Mouse (Mus musculus): ENCODE data around the gene Trak1. TPM values are rescaled to one million over a fixed set of nuclear protein-coding genes. Genes with fewer than 3 reads are reported as not detected.

Gene Trak1
- total and polyA plus RNA-seq, 2 experiments from 2014 or later, result 61.8 to 116 TPM

GRCm38 (mm10) chr9:121392427-121392826, 95.1 kb downstream of the Trak1 start:
- 33% methylated on average over 5 of the region's 5 CpGs for WGBS
- ATAC-seq, result peak; percentile 79
- H3K27ac ChIP-seq (ENCODE audit: low read depth, low read length), result no peak overlapping the region

GRCm38 (mm10) chr9:121393104-121393503, 95.8 kb downstream of the Trak1 start:
- Histone ChIP-seq H3K27me3 (ENCODE audit: insufficient read depth, low read length) (no peaks in the 10 kb centered on the region), H3K9me3 (ENCODE audit: low read length) (no peaks in the 10 kb centered on the region), H3K4me1 (ENCODE audit: insufficient read depth) (peaks cover 8% of the 10 kb centered on the region), H3K4me3 (ENCODE audit: low read depth, low read length) (no peak overlapping the region), H3K36me3 (ENCODE audit: insufficient read depth) (0 out of 2 replicates have a peak, but pooled peaks cover 2% of the 10 kb centered on the region), H3K4me2 (ENCODE audit: low read depth) (no peak overlapping the region), H3K27ac (ENCODE audit: low read depth, low read length) (no peak overlapping the region), H3K9ac (no peak overlapping the region)
- TF ChIP-seq CTCF (IDR thresholded peaks at IDR 0.05; ENCODE audit: low read depth), result peak; percentile 53
- 93% methylated on average over 4 of the region's 4 CpGs for WGBS
- ATAC-seq, result no peak
- DNase-seq, result no peak

More at GRCm38 (mm10) chr9:121392427-121392826, 95.1 kb downstream of the Trak1 start:
- peak; percentile 85 for TF ChIP-seq CTCF (IDR thresholded peaks at IDR 0.05; ENCODE audit: low read depth)
- Histone ChIP-seq H3K9me3 (ENCODE audit: low read length) (no peaks in the 10 kb centered on the region), H3K9ac (no peak overlapping the region), H3K27me3 (ENCODE audit: insufficient read depth, low read length) (no peaks in the 10 kb centered on the region), H3K4me3 (ENCODE audit: low read depth, low read length) (no peak overlapping the region), H3K4me2 (ENCODE audit: low read depth) (no peak overlapping the region), H3K36me3 (ENCODE audit: insufficient read depth) (0 out of 2 replicates have a peak, but pooled peaks cover 2% of the 10 kb centered on the region), H3K4me1 (ENCODE audit: insufficient read depth) (peaks cover 1% of the 10 kb centered on the region)
- DNase-seq, result peak; percentile 91

GRCm38 (mm10) chr9:121394882-121395281, 97.6 kb downstream of the Trak1 start:
- H3K4me3 ChIP-seq (ENCODE audit: low read depth, low read length), result no peak overlapping the region
- 61% methylated on average over 2 of the region's 2 CpGs for WGBS
- no peak for TF ChIP-seq CTCF (IDR thresholded peaks at IDR 0.05; ENCODE audit: low read depth)
- H3K27me3 ChIP-seq (ENCODE audit: insufficient read depth, low read length), result no peaks in the 10 kb centered on the region
- 0 out of 2 replicates have a peak, but pooled peaks cover 2% of the 10 kb centered on the region for H3K36me3 ChIP-seq (ENCODE audit: insufficient read depth)
- no peak overlapping the region for H3K27ac ChIP-seq (ENCODE audit: low read depth, low read length)
- H3K9ac ChIP-seq, result no peak overlapping the region
- no peaks in the 10 kb centered on the region for H3K9me3 ChIP-seq (ENCODE audit: low read length)
- ATAC-seq, result no peak
- no peak overlapping the region for H3K4me2 ChIP-seq (ENCODE audit: low read depth)
- peaks cover 22% of the 10 kb centered on the region for H3K4me1 ChIP-seq (ENCODE audit: insufficient read depth)
- no peak for DNase-seq

- WGBS, result 92% methylated on average over 5 of the region's 5 CpGs
- ATAC-seq, result no peak
- TF ChIP-seq CTCF (IDR thresholded peaks at IDR 0.05; ENCODE audit: low read depth), result no peak
- DNase-seq, result no peak
- peaks cover 27% of the 10 kb centered on the region for H3K4me1 ChIP-seq (ENCODE audit: insufficient read depth)
- no peak overlapping the region for H3K27ac ChIP-seq (ENCODE audit: low read depth, low read length)
- H3K9ac ChIP-seq, result no peak overlapping the region
- H3K36me3 ChIP-seq (ENCODE audit: insufficient read depth), result 0 out of 2 replicates have a peak, but pooled peaks cover 2% of the 10 kb centered on the region
- no peaks in the 10 kb centered on the region for H3K9me3 ChIP-seq (ENCODE audit: low read length)
- H3K4me2 ChIP-seq (ENCODE audit: low read depth), result no peak overlapping the region
- no peak overlapping the region for H3K4me3 ChIP-seq (ENCODE audit: low read depth, low read length)
- no peaks in the 10 kb centered on the region for H3K27me3 ChIP-seq (ENCODE audit: insufficient read depth, low read length)
These were observed 98.5 kb downstream of the Trak1 start for GRCm38 (mm10) chr9:121395812-121396211.

GRCm38 (mm10) chr9:121398100-121398760, 100.9 kb downstream of the Trak1 start:
- ATAC-seq (peak; percentile 75), DNase-seq (peak; percentile 89)
- H3K36me3 ChIP-seq (ENCODE audit: insufficient read depth), result 0 out of 2 replicates have a peak, but pooled peaks cover 2% of the 10 kb centered on the region
- H3K9ac ChIP-seq, result peak overlapping the region; percentile 44
- H3K9me3 ChIP-seq (ENCODE audit: low read length), result no peaks in the 10 kb centered on the region
- H3K27me3 ChIP-seq (ENCODE audit: insufficient read depth, low read length), result no peaks in the 10 kb centered on the region
- 30% methylated on average over 17 of the region's 17 CpGs for WGBS
- H3K4me1 ChIP-seq (ENCODE audit: insufficient read depth), result peaks cover 34% of the 10 kb centered on the region
- no peak overlapping the region for H3K4me3 ChIP-seq (ENCODE audit: low read depth, low read length)
- peak overlapping the region; percentile 45 for H3K4me2 ChIP-seq (ENCODE audit: low read depth)
- H3K27ac ChIP-seq (ENCODE audit: low read depth, low read length), result peak overlapping the region; percentile 95
- TF ChIP-seq CTCF (IDR thresholded peaks at IDR 0.05; ENCODE audit: low read depth), result no peak

- ATAC-seq (peak; percentile 81), DNase-seq (peak; percentile 92)
- H3K4me2 ChIP-seq (ENCODE audit: low read depth), result peak overlapping the region; percentile 45
- peaks cover 34% of the 10 kb centered on the region for H3K4me1 ChIP-seq (ENCODE audit: insufficient read depth)
- H3K27me3 ChIP-seq (ENCODE audit: insufficient read depth, low read length), result no peaks in the 10 kb centered on the region
- H3K4me3 ChIP-seq (ENCODE audit: low read depth, low read length), result no peak overlapping the region
- H3K36me3 ChIP-seq (ENCODE audit: insufficient read depth), result 0 out of 2 replicates have a peak, but pooled peaks cover 2% of the 10 kb centered on the region
- peak overlapping the region; percentile 44 for H3K9ac ChIP-seq
- TF ChIP-seq CTCF (IDR thresholded peaks at IDR 0.05; ENCODE audit: low read depth), result peak; percentile 43
- H3K9me3 ChIP-seq (ENCODE audit: low read length), result no peaks in the 10 kb centered on the region
- 26% methylated on average over 7 of the region's 7 CpGs for WGBS
- H3K27ac ChIP-seq (ENCODE audit: low read depth, low read length), result peak overlapping the region; percentile 95
These were observed 101.5 kb downstream of the Trak1 start for GRCm38 (mm10) chr9:121398761-121399160.

GRCm38 (mm10) chr9:121400608-121401007, 103.3 kb downstream of the Trak1 start:
- H3K4me3 ChIP-seq (ENCODE audit: low read depth, low read length), result no peak overlapping the region
- peak overlapping the region; percentile 29; the same call in 1 of the 2 replicates for H3K27ac ChIP-seq (ENCODE audit: low read depth, low read length)
- WGBS, result 58% methylated on average over 8 of the region's 8 CpGs
- peaks cover 43% of the 10 kb centered on the region for H3K4me1 ChIP-seq (ENCODE audit: insufficient read depth)
- no peak overlapping the region for H3K9ac ChIP-seq
- no peak for TF ChIP-seq CTCF (IDR thresholded peaks at IDR 0.05; ENCODE audit: low read depth)
- no peaks in the 10 kb centered on the region for H3K36me3 ChIP-seq (ENCODE audit: insufficient read depth)
- H3K4me2 ChIP-seq (ENCODE audit: low read depth), result no peak overlapping the region
- H3K9me3 ChIP-seq (ENCODE audit: low read length), result no peaks in the 10 kb centered on the region
- DNase-seq (peak; percentile 50), ATAC-seq (no peak)
- no peaks in the 10 kb centered on the region for H3K27me3 ChIP-seq (ENCODE audit: insufficient read depth, low read length)
